In genomic region chr16:44805976-44806375, GRCm38 (mm10) we compare ENCODE assay signal across 36 mouse cellular contexts. TPM values are rescaled to one million over a fixed set of nuclear protein-coding genes. Genes with fewer than 3 reads are reported as not detected.
"Had no signal": no experiment of that assay in that cellular context is flagged by ENCODE, and none has a peak within 500 bp of the region (broad histone marks: within the 10 kb centered on the region; RNA-seq: fewer than 3 reads in every experiment).

No protein-coding gene starts in this region.

- H3K27ac ChIP-seq: limb, embryonic 10.5 days; limb, embryonic 12.5 days; limb, embryonic 13.5 days; limb, embryonic 15.5 days; liver, embryonic 12.5 days; liver, embryonic 13.5 days; liver, embryonic 14.5 days; liver, embryonic 15.5 days; lung, embryonic 15.5 days; macrophage; midbrain, embryonic 10.5 days; midbrain, embryonic 12.5 days; midbrain, embryonic 13.5 days; midbrain, embryonic 15.5 days; neural tube, embryonic 12.5 days had no signal

- H3K9ac ChIP-seq: limb, embryonic 12.5 days; limb, embryonic 13.5 days; limb, embryonic 15.5 days; liver, embryonic 12.5 days; liver, embryonic 13.5 days; liver, embryonic 14.5 days; liver, embryonic 15.5 days; liver, postnatal 0 days; lung, embryonic 14.5 days; lung, embryonic 15.5 days; midbrain, embryonic 12.5 days; midbrain, embryonic 13.5 days; midbrain, embryonic 15.5 days; neural tube, embryonic 12.5 days had no signal

- H3K9me3 ChIP-seq: limb, embryonic 10.5 days; limb, embryonic 12.5 days; limb, embryonic 13.5 days; limb, embryonic 15.5 days; liver, embryonic 12.5 days; liver, embryonic 13.5 days; liver, embryonic 15.5 days; lung, embryonic 15.5 days; midbrain, embryonic 10.5 days; midbrain, embryonic 12.5 days; midbrain, embryonic 13.5 days; midbrain, embryonic 15.5 days; neural tube, embryonic 12.5 days had no signal

- H3K4me2 ChIP-seq: limb, embryonic 12.5 days; limb, embryonic 13.5 days; limb, embryonic 15.5 days; liver, embryonic 11.5 days; liver, embryonic 12.5 days; liver, embryonic 13.5 days; liver, embryonic 15.5 days; lung, embryonic 14.5 days; lung, embryonic 15.5 days; midbrain, embryonic 11.5 days; midbrain, embryonic 12.5 days; midbrain, embryonic 13.5 days; midbrain, embryonic 15.5 days; neural tube, embryonic 12.5 days had no signal

- ATAC-seq: liver, embryonic 12.5 days; liver, postnatal 0 days; lung, postnatal 0 days; midbrain, embryonic 13.5 days; midbrain, embryonic 15.5 days; midbrain, embryonic 16.5 days had no signal

- H3K27me3 ChIP-seq: limb, embryonic 12.5 days; limb, embryonic 13.5 days; limb, embryonic 15.5 days; liver, embryonic 12.5 days; liver, embryonic 13.5 days; liver, embryonic 15.5 days; lung, embryonic 15.5 days; megakaryocyte, embryonic 14.5 days; midbrain, embryonic 12.5 days; midbrain, embryonic 13.5 days; midbrain, embryonic 15.5 days; neural tube, embryonic 12.5 days had no signal

- H3K36me3 ChIP-seq: limb, embryonic 10.5 days; limb, embryonic 12.5 days; limb, embryonic 13.5 days; limb, embryonic 15.5 days; liver, embryonic 13.5 days; liver, embryonic 15.5 days; lung, embryonic 15.5 days; midbrain, embryonic 10.5 days; midbrain, embryonic 12.5 days; midbrain, embryonic 13.5 days; midbrain, embryonic 15.5 days; neural tube, embryonic 12.5 days had no signal

- DNase-seq: left cerebral cortex, postnatal 4 days; liver; liver, embryonic 13.5 days; liver, postnatal 0 days; lung, adult 18-20 months; lung, adult 2 months; lung, embryonic 14.5 days; lung, postnatal 10 days; lung, postnatal 14 days; lung, postnatal 36 days; lung, postnatal 4 days; midbrain, embryonic 14.5 days had no signal

- H3K4me1 ChIP-seq: limb, embryonic 10.5 days; limb, embryonic 12.5 days; limb, embryonic 13.5 days; limb, embryonic 15.5 days; liver, embryonic 12.5 days; liver, embryonic 13.5 days; liver, embryonic 15.5 days; lung, embryonic 15.5 days; megakaryocyte, embryonic 14.5 days; midbrain, embryonic 10.5 days; midbrain, embryonic 12.5 days; midbrain, embryonic 13.5 days; midbrain, embryonic 15.5 days; neural tube, embryonic 12.5 days had no signal

- H3K4me3 ChIP-seq: limb, embryonic 10.5 days; limb, embryonic 12.5 days; limb, embryonic 13.5 days; limb, embryonic 15.5 days; liver, embryonic 12.5 days; liver, embryonic 13.5 days; liver, embryonic 15.5 days; lung, embryonic 15.5 days; megakaryocyte, embryonic 14.5 days; midbrain, embryonic 10.5 days; midbrain, embryonic 12.5 days; midbrain, embryonic 13.5 days; midbrain, embryonic 15.5 days; myocyte; neural tube, embryonic 12.5 days had no signal

RNA-seq across cellular contexts. Expression of gene Cd200r4, which starts 5.6 kb away (rescaled TPM):
- total RNA-seq: left cerebral cortex, postnatal 10 days; left cerebral cortex, postnatal 4 days; midbrain, postnatal 0 days had no signal
- polyA plus RNA-seq: limb, embryonic 10.5 days; limb, embryonic 11.5 days; limb, embryonic 12.5 days; lung, embryonic 14.5 days; midbrain, embryonic 13.5 days; midbrain, embryonic 15.5 days; midbrain, embryonic 16.5 days; neural tube, embryonic 11.5 days had no signal

RNA-seq across cellular contexts. Expression of gene Cd200r1, which starts 40.4 kb away (rescaled TPM):
- total RNA-seq: left cerebral cortex, postnatal 4 days; midbrain, postnatal 0 days had no signal
